Mouse (Mus musculus): ENCODE data around the gene Rmdn2.

Gene Rmdn2

GRCm38 (mm10) chr17:79738847-79739498 is 127.3 kb downstream of the Rmdn2 start:
- DNase-seq (ENCODE audit: low read depth in 2 of 2, low spot score in 2 of 2): no peak

DNA sequence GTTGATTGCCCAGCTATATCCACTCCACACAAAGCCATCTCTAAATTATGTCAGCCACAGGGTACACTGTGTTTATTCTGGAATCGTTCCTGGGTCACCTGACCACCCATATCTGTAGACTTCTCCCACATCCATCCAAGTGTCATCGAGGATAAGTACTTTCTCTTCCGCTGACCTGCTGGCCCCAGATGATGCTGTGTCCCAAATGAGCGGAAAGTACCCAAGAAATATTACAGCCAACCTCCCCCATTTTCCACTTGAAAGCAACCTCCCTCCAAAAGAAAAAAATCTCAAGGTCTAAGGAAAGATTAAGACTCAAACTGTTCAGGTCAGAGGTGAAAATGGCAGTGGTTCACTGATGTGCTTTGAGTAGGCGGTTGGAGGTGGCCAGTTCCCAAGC is 131.0 kb downstream of the Rmdn2 start:
- DNase-seq (ENCODE audit: low read depth in 2 of 2, low spot score in 2 of 2): no peak
